Mouse (Mus musculus) kidney, adult 2 months (tissue): Measurements from ENCODE around the gene Tead4. TPM values are rescaled to one million over a fixed set of nuclear protein-coding genes. Genes with fewer than 3 reads are reported as not detected.
"Not testable (repeated sequence)": the region's sequence is repeated elsewhere in the genome, so short reads cannot be mapped to it uniquely, and the experiment has no call there.

ENCODE experiments used
- DNase-seq: peaks from one replicate; pipeline ENCODE4 v3.0.0; 2021
- H3K27ac ChIP-seq: fragments of 200-500 bp; 2 replicates; pipeline ENCODE4 v1.5.1; 2012; ENCODE audit warnings: low read depth, low read length, control low read depth, inconsistent platforms; ENCODE audit not compliant: insufficient read depth
- H3K27me3 ChIP-seq: fragments of 200-500 bp; replicated peaks from 2 replicates; pipeline ENCODE4 v1.6.1; 2012; ENCODE audit warnings: mild to moderate bottlenecking, moderate library complexity, low read length, inconsistent platforms; ENCODE audit not compliant: control insufficient read depth, insufficient read depth
- H3K36me3 ChIP-seq: fragments of 200-500 bp; 2 replicates; pipeline ENCODE4 v1.6.1; 2012; ENCODE audit warnings: mild to moderate bottlenecking, moderate library complexity, low read length, inconsistent platforms; ENCODE audit not compliant: control insufficient read depth, insufficient read depth
- H3K4me1 ChIP-seq: fragments of 200-500 bp; 2 replicates; pipeline ENCODE4 v1.6.1; 2011; ENCODE audit warnings: low read length; ENCODE audit not compliant: control insufficient read depth, insufficient read depth
- H3K4me3 ChIP-seq: fragments of 200-500 bp; 2 replicates; pipeline ENCODE4 v1.5.1; 2011; ENCODE audit warnings: mild to moderate bottlenecking, low read depth, low read length, control low read depth; ENCODE audit not compliant: insufficient read depth
- CTCF ChIP-seq: fragments of 200-500 bp; conservative IDR thresholded peaks from 2 replicates; pipeline ENCODE4 v1.5.1; 2011; ENCODE audit warnings: low read depth, mild to moderate bottlenecking, control low read depth, low read length, moderate library complexity, mixed read lengths; ENCODE audit not compliant: insufficient read depth, insufficient read length
- POLR2A ChIP-seq: fragments of 200-500 bp; IDR thresholded peaks from one replicate; pipeline ENCODE4 v1.6.1; 2011; ENCODE audit warnings: low read depth, low read length, control low read depth
- WGBS: fragments of 180-500 bp; shearing (Covaris S2); methylation state at CpG from one replicate; pipeline ENCODE4 v1.1.7; 2018; 5-methylcytosine and 5-hydroxymethylcytosine counted together
- polyA plus RNA-seq: library from polyadenylated mRNA; depleted of rRNA; stranded (reverse); fragments of >200 nt; gene quantifications from 2 replicates; pipeline ENCODE4 v1.2.3, GENCODE M21; 2012

Gene Tead4
- polyA plus RNA-seq, 1 experiment: 1.3 TPM

DNA sequence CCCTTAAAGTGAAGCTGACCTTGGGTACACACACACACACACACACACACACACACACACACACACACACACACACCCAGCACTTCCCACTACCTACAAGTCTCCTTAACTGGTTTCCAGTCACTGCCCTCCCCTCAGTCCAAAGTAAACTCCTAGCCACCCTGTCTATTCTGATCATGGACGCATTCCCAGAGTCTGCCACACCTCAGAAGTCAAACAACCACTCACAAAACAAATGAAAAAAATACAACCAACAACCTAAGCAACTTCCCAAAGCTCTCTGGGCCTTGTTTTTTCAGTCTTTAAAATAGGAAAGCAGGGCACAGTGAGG is 74.8 kb downstream of the Tead4 start:
- Histone ChIP-seq H3K4me1 (no peaks in the 10 kb centered on the region), H3K36me3 (no peaks in the 10 kb centered on the region), H3K27ac (no peak overlapping the region), H3K4me3 (no peak overlapping the region), H3K27me3 (no peaks in the 10 kb centered on the region)
- TF ChIP-seq POLR2A (no peak), CTCF (no peak)
- 86% methylated on average over 1 of the region's 1 CpGs for WGBS
- DNase-seq: no peak

DNA sequence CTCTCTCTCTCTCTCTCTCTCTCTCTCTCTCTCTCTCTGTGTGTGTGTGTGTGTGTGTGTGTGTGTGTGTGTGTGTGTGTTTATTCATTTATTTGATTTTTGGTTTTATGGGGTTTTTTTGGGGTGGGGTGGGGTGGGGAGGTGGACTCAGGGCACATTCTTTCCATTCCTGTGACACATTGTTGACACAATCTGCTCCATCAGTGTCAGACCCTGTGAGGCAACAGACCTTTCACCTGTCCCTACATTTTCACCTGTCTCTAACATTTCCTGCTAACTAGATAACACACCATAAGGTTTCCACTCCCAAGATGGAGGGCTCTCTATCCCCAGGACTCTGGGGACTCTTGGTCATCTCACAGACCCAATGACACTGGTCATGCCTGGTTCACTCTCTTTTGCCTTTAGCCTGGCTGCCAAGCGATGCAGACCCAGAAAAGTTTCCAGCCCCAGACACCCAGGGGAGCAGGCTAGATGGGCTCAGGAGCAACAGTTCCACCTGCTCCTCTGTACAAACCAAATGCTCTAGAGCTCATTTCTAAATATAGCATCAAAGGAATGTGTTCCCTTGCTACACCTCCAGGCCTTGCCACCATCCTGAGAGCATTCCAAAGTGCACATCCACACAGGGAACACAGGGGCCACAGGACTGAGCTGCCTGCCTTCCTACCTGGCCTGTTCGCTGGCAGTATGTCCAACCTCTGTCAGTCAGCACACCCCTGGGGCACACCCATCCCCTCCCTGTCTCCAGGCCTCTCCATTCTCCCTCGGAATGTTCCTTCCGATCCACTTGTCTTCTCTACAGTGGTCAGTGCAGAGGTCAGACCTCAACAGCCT is 75.4 kb downstream of the Tead4 start:
- TF ChIP-seq POLR2A: no peak
- TF ChIP-seq CTCF: no peak
- no peaks in the 10 kb centered on the region for H3K36me3 ChIP-seq
- no peaks in the 10 kb centered on the region for H3K4me1 ChIP-seq
- H3K27ac ChIP-seq: no peak overlapping the region
- H3K4me3 ChIP-seq: no peak overlapping the region
- H3K27me3 ChIP-seq: no peaks in the 10 kb centered on the region
- peak; percentile 9 for DNase-seq
- 49% methylated on average over 4 of the region's 4 CpGs for WGBS

DNA sequence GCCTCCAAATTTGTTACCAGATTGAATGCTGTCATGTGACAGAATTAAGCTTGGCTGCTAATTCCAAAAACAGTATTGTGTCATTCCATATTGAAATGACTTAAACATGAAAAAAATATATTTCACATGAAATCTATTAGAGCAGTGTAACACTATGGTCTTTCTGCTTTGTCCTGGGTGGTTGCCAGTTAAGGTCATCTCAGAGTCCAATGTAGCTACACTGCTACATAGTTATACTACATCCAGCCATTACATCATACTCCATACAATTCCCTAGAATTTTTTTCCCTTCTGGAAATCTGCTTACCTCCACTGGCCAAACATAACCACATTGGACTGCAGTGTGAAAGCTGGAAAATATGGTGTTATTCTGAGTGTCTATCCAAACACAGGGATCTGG is 77.5 kb downstream of the Tead4 start:
- DNase-seq: no peak
- TF ChIP-seq CTCF (no peak), POLR2A (no peak)

DNA sequence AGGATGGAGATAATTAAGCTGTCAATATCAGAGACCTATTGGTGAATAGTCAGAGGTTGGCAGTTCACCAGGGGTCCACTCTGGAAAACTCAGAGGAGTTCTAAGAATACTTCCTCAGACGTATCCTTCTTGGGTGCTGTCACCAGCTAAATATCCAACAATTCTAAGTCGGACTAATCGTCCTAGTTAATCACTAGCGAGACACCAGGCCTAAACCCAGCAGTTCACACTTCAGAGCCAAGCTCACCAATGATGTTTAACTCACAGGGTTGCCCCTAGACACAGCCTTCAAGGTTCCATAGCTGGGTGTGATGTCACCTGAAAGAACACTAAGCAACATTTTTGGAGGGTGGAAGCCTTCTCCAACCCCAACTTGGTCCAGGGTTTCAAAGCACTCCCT is 85.6 kb downstream of the Tead4 start:
- H3K4me3 ChIP-seq, H3K4me1 ChIP-seq, H3K27ac ChIP-seq, H3K36me3 ChIP-seq, DNase-seq, H3K27me3 ChIP-seq: not testable (repeated sequence)
- 87% methylated on average over 4 of the region's 4 CpGs for WGBS

More for the DNA sequence above, 77.5 kb downstream of the Tead4 start:
- Histone ChIP-seq H3K4me1 (no peaks in the 10 kb centered on the region), H3K27me3 (no peaks in the 10 kb centered on the region), H3K36me3 (no peaks in the 10 kb centered on the region), H3K4me3 (no peak overlapping the region), H3K27ac (no peak overlapping the region)

DNA sequence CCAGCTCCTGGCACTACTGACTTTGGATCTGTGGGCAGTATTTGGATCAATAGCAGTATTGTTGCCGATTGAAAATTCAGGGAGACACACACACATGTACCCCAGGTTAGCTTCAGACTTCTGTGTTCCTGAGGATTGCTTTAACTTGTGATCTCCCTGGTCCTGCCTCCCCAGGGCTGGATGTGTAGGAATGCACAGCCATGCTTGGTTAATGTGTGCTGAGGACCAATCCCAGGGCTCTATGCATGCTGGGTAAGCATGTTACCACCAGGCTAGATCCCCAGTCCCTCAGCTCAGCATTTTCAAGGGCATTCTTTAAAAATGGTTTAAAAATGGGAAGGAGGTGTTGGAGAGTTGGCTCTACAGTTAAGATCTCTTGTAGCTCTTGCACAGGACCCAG is 91.4 kb downstream of the Tead4 start:
- H3K27ac ChIP-seq, H3K27me3 ChIP-seq, DNase-seq, H3K4me1 ChIP-seq, H3K4me3 ChIP-seq, H3K36me3 ChIP-seq: not testable (repeated sequence)
- WGBS: 90% methylated on average over 1 of the region's 1 CpGs

DNA sequence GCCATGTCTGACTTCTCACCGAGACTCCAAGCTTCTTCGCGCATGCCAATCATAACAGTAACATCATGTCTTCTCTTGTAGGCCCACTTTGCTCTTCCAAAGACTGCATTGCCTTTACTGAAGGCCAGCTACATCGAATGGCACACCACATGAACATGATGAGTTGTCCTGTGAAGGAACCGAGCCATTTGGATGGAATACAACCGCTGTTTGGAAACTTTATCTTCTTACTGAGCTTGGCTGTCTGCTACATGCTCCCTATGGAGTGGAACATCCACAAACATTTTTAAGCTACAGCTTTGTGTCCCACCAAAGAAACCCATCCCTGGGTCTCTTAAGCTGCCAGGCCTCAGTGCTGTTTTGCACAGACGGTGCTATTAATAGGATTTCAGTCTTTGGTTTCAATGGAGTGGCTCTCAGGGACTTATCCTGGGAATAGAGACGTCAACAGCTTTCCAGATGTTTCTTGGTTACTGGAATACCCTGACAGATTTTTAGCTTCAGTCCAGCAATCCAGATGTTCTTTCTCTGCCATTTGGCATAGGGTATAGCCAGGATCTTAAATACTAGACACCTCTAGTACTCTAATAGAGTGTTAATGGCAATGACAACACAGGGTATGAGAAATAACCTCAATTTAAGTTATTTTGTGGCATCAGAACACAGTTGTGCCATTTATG is 92.0 kb downstream of the Tead4 start:
- TF ChIP-seq CTCF: no peak
- no peak for TF ChIP-seq POLR2A
- WGBS: 79% methylated on average over 8 of the region's 8 CpGs
- no peaks in the 10 kb centered on the region for H3K36me3 ChIP-seq
- no peaks in the 10 kb centered on the region for H3K27me3 ChIP-seq
- no peak overlapping the region for H3K4me3 ChIP-seq
- no peak for DNase-seq
- no peaks in the 10 kb centered on the region for H3K4me1 ChIP-seq
- H3K27ac ChIP-seq: no peak overlapping the region

DNA sequence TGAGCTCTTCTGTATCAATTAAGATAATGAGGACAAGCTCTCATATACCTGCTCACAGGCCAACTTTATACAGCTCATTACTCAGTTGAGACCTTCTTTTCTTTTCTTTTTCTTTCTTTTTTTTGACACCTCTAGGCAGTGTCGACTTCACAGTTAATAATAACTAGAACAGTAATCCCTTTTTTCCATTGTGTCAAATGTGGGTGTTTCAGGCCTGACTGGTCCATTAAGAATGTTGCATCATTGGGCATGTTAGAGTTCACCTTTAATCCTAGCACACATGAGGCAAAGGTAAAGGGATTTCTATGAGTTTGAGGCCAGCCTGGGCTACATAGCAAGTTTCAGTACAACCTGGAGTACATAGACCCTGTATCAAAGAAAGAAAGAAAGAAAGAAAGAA is 97.1 kb downstream of the Tead4 start:
- H3K27me3 ChIP-seq: no peaks in the 10 kb centered on the region
- H3K36me3 ChIP-seq: no peaks in the 10 kb centered on the region
- no peak overlapping the region for H3K27ac ChIP-seq
- no peak overlapping the region for H3K4me3 ChIP-seq
- TF ChIP-seq CTCF: no peak
- TF ChIP-seq POLR2A: no peak
- WGBS: 64% methylated on average over 1 of the region's 1 CpGs
- H3K4me1 ChIP-seq: no peaks in the 10 kb centered on the region
- DNase-seq: no peak
